Mouse (Mus musculus): ENCODE measurements at regions not wholly inside any gene's neighbourhood (a gene's known extent, or its start where the extent isn't known, plus 50 kb on each side); places are given as distances from the start of the nearest gene placed in this dataset.

DNA sequence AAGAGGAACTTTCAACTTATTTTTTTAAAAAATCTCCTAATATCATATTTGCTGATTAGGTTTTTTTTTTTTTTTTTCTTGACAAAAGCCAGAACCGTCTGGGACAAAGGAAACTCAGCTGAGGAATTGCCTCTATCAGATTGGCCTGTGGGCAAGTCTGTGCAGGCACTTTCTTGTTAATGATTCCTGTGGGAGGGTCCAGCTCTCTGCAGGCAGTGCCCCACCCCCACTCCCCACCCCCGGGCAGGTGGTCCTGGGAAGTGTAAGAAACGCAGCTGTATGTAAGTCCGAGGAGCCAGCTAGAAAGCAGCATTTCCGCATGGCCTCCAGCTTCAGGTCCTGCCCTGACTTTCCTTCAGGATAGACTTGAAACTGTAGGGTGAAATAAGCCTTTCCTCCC, 377.7 kb downstream of the Sox2 start:
- DNase-seq: no peak

DNA sequence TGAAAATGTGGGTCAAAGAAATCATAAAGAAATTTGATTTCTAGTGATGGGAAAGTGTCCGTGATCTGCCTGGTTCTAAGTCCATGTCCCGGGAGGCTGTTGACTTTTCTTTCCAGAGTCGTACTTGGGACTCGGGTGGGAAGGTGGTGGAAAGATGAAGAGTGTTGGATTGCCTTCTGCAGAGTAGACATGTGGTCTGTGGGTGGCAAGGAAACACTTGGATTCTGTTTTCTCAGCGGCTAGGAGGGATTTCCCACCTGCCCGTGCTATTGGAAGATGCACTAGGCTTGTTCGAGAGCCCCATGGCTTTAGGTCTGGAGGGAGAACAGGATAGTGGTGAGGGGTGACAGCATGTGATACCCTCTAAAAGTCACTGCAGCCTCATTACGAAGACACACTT, 379.7 kb downstream of the Sox2 start:
- DNase-seq: no peak

DNA sequence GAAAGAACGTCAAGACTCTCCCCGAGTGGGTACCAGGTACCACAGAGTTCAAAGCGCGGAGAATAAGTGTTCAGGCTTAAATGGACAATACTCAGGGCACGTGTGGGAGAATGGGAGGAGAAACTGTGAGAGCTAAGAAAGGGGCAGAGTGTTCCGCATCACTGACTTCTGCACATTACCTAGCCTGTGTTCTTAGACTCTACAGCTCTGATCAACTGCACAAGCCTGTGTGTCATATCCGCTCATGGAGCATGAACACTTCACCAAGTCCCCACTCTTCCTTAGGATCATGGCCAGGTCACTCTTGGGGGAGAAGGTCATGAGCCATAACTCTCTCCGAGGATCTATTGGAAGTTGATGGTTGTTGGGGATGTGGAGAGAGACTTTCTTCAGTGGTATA, 383.4 kb downstream of the Sox2 start:
- no peak for DNase-seq

- no peak for DNase-seq
These were observed 385.0 kb downstream of the Sox2 start for GRCm38 (mm10) chr3:35035234-35035633.

GRCm38 (mm10) chr3:35043705-35044104, 393.5 kb downstream of the Sox2 start:
- no peak for DNase-seq

- no peak for DNase-seq
These were observed 409.2 kb downstream of the Sox2 start for GRCm38 (mm10) chr3:35059438-35059837.

DNA sequence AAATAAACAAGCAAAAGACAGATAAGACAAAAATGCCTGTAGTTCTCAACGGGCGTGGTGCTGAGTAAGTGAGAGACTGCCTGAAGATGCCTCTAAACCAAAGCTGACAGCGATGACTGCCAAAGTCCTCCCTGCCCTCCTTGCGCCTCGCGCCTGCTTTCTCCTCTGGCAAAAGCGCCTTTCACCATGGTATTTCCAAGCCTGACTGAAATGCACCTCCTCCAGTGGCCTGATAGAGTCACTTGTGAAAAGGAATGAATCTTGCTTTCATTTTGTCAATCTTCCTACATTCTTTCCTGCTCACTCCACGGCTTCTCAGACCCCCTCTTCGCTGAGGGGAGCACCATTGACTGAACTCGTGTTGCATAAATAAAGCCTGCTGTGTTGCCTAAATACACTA, 409.8 kb downstream of the Sox2 start:
- no peak for DNase-seq

GRCm38 (mm10) chr3:35066824-35067223, 416.6 kb downstream of the Sox2 start:
- no peak for DNase-seq

DNA sequence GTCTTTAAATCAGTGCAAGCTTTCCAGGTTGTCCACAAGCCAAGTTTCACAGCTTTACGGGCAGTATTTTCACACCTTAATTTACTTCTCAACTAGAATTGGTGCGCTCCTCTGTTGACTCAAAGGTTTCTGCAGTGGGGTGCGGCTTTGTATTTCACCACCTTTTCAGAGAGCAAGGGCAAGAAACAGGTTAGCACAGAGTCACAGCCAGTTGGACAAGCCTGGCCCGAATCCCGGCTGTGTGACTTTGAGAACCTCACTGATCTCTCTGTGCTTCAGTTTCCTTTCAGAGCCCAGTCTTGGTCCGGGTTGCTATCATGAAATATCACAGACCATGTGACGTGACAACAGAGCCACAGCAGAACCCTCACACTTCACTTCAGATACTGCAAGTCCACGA, 418.4 kb downstream of the Sox2 start:
- no peak for DNase-seq

DNA sequence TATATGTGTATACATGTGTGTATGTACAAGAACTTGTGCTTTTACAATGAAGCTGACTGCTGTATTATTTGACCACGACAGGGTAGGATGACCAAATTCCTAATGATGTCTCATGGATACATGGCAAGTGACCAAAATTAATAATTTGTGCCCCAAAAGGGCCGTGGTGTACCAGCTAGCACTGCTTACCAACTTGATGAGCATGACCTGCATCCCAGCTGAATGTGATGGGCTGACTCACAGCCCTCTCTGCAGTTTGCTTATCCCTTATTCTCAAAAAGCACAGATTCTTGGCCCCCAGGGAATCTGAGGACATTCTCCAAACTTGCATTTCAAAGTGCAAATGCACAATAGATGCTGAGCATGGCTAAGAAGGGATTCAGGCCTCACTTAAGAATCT, 420.8 kb downstream of the Sox2 start:
- no peak for DNase-seq

- no peak for DNase-seq
These were observed 429.7 kb downstream of the Sox2 start for GRCm38 (mm10) chr3:35079887-35080286.

- no peak for DNase-seq
These were observed 434.1 kb downstream of the Sox2 start for GRCm38 (mm10) chr3:35084091-35084867.

- DNase-seq: no peak
These were observed 438.3 kb downstream of the Sox2 start for GRCm38 (mm10) chr3:35088241-35089080.

- DNase-seq: no peak
These were observed 440.4 kb downstream of the Sox2 start for GRCm38 (mm10) chr3:35090496-35091133.

- no peak for DNase-seq
These were observed 442.8 kb downstream of the Sox2 start for GRCm38 (mm10) chr3:35093001-35093400.

- no peak for DNase-seq
These were observed 445.0 kb downstream of the Sox2 start for GRCm38 (mm10) chr3:35095221-35095620.

DNA sequence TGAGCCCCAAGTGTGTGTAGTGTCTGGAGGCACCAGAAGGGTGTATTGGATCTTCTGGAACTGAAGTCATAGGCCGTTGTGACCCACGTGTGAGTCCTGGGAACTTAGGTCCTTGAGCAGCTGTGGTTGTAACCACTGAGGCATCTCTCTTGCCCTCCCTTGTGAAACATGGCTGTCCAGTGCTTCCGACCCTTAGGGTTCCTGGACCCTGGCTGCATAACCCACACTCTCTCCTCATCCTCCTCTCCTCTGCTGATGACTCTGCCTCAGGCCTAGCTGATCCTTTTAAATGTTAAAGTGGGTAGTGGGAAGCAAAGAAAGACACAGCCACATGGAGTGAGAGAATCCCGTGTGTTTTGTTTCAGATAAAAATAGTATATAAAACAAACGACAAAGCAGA, 446.2 kb downstream of the Sox2 start:
- no peak for DNase-seq

- no peak for DNase-seq
These were observed 447.6 kb downstream of the Sox2 start for GRCm38 (mm10) chr3:35097766-35098165.

- no peak for DNase-seq
These were observed 449.0 kb downstream of the Sox2 start for GRCm38 (mm10) chr3:35099226-35099625.

GRCm38 (mm10) chr3:35099876-35100420, 449.7 kb downstream of the Sox2 start:
- DNase-seq: no peak

DNA sequence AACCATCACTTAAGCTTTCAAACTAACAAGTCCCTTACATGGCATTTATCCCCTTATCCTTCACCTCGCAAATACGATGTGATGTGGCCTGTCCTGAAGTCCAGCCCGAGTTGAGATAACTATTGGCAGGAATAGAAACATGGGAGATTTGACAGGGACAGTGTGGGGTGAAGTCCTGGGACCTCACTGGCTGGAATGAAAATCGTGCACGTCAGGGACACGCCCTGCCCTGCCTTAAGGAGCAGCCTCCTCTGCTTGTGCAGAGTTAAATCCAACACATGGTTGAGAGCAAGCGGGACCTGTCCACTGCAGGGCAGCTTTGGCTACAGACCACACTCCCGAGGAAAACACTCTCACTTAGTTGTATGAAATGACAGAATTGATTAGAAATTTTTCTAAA, 451.1 kb downstream of the Sox2 start:
- no peak for DNase-seq

GRCm38 (mm10) chr3:35101951-35102350, 451.7 kb downstream of the Sox2 start:
- no peak for DNase-seq

Measured in B cell, adult 2 months (primary cell).